ENCODE assay signal across 9 mouse cellular contexts in genomic region chr17:3230231-3231000, GRCm38 (mm10).
DNase-seq lines count a peak whose midpoint lies in the region; ATAC-seq lines count a peak whose summit lies in the region.
"Had no signal": no experiment of that assay in that cellular context is flagged by ENCODE, and none has a peak within 500 bp of the region (broad histone marks: within the 10 kb centered on the region; RNA-seq: fewer than 3 reads in every experiment).

No protein-coding gene starts in this region.

- intact Hi-C loops in left cerebral cortex, postnatal 25 days (cut with DNase I): no loop called here

- no peaks in the 10 kb centered on the region for H3K4me1 ChIP-seq in midbrain, embryonic 12.5 days
- H3K4me1 ChIP-seq: embryonic facial prominence, embryonic 12.5 days had no signal

- no peak overlapping the region for H3K4me2 ChIP-seq in midbrain, embryonic 12.5 days (replicated peaks)
- H3K4me2 ChIP-seq: embryonic facial prominence, embryonic 12.5 days had no signal

- no peak overlapping the region for H3K9ac ChIP-seq in midbrain, embryonic 12.5 days (replicated peaks)
- H3K9ac ChIP-seq: embryonic facial prominence, embryonic 12.5 days had no signal

- H3K27me3 ChIP-seq in midbrain, embryonic 12.5 days: no peaks in the 10 kb centered on the region
- H3K27me3 ChIP-seq: embryonic facial prominence, embryonic 12.5 days had no signal

- H3K9me3 ChIP-seq in midbrain, embryonic 12.5 days: no peaks in the 10 kb centered on the region
- H3K9me3 ChIP-seq: embryonic facial prominence, embryonic 12.5 days had no signal

- peaks cover 11% of the 10 kb centered on the region; the same call in 1 of the 2 replicates for H3K36me3 ChIP-seq in midbrain, embryonic 12.5 days
- H3K36me3 ChIP-seq: embryonic facial prominence, embryonic 12.5 days had no signal

- DNase-seq in ovary, postnatal 36 days (ENCODE audit: low spot score): peak; percentile 49
- DNase-seq in ovary, adult 18-20 months (ENCODE audit: low spot score): no peak
- peak; percentile 81 to 83 for DNase-seq in cerebellum, postnatal 10 days
- peak; percentile 53 to 78 for DNase-seq in frontal cortex, adult 2 months (ENCODE audit: extremely low spot score in 1 of 2, low spot score in 1 of 2)
- DNase-seq in hindlimb bud, embryonic 11.5 days (ENCODE audit: extremely low spot score, low read depth, low spot score): peak; percentile 8
- peak; percentile 64 to 78 for DNase-seq in left cerebral cortex, postnatal 25 days (ENCODE audit: low spot score in 2 of 2)
- DNase-seq in spleen, postnatal 4 days (ENCODE audit: low spot score in 2 of 2): peak; percentile 42 to 67

- H3K4me3 ChIP-seq in midbrain, embryonic 12.5 days: no peak overlapping the region
- H3K4me3 ChIP-seq: embryonic facial prominence, embryonic 12.5 days had no signal

- H3K27ac ChIP-seq in midbrain, embryonic 12.5 days (replicated peaks): no peak overlapping the region
- H3K27ac ChIP-seq: embryonic facial prominence, embryonic 12.5 days had no signal

- peak; percentile 60 for ATAC-seq in midbrain, embryonic 12.5 days (ENCODE audit: low FRiP score, low read depth)

- WGBS in midbrain, embryonic 12.5 days: 82% methylated on average over 17 of the region's 17 CpGs
